In genomic region chr6:83750171-83750684, GRCm38 (mm10) we compare ENCODE assay signal across 9 mouse cellular contexts. TPM values are rescaled to one million over a fixed set of nuclear protein-coding genes. Genes with fewer than 3 reads are reported as not detected.
DNase-seq lines count a peak whose midpoint lies in the region; ATAC-seq and TF ChIP-seq lines count a peak whose summit lies in the region.
"Had no signal": no experiment of that assay in that cellular context is flagged by ENCODE, and none has a peak within 500 bp of the region (broad histone marks: within the 10 kb centered on the region; RNA-seq: fewer than 3 reads in every experiment).

No protein-coding gene starts in this region.

- H3K27ac ChIP-seq in embryonic facial prominence, embryonic 11.5 days (replicated peaks; ENCODE audit: low read depth, low read length) = no peak overlapping the region
- H3K27ac ChIP-seq in liver, adult 2 months (replicated peaks; ENCODE audit: insufficient read depth, low read depth, low read length) = no peak overlapping the region
- no peak overlapping the region for H3K27ac ChIP-seq in neural tube, embryonic 11.5 days (ENCODE audit: low read depth, low read length)

- H3K4me2 ChIP-seq in embryonic facial prominence, embryonic 11.5 days (ENCODE audit: low read depth, low read length) = no peak overlapping the region; the same call in 1 of the 2 replicates
- H3K4me2 ChIP-seq in neural tube, embryonic 11.5 days (ENCODE audit: low read depth) = no peak overlapping the region

- no peaks in the 10 kb centered on the region for H3K27me3 ChIP-seq in embryonic facial prominence, embryonic 11.5 days (ENCODE audit: control insufficient read depth, insufficient read depth, low read length)
- H3K27me3 ChIP-seq in liver, adult 2 months (ENCODE audit: control insufficient read depth, insufficient read depth, low read length) = no peaks in the 10 kb centered on the region
- H3K27me3 ChIP-seq in neural tube, embryonic 11.5 days (ENCODE audit: control insufficient read depth, insufficient read depth, low read length) = peaks cover 4% of the 10 kb centered on the region; the same call in 1 of the 2 replicates

- no peaks in the 10 kb centered on the region for H3K79me2 ChIP-seq in liver, adult 2 months (ENCODE audit: control insufficient read depth, insufficient read depth, low read length)

- H3K4me1 ChIP-seq in embryonic facial prominence, embryonic 11.5 days (ENCODE audit: control insufficient read depth, insufficient read depth, low read length) = no peaks in the 10 kb centered on the region
- no peaks in the 10 kb centered on the region; the same call in 1 of the 2 replicates for H3K4me1 ChIP-seq in liver, adult 2 months (ENCODE audit: control insufficient read depth, insufficient read depth, low read length)
- H3K4me1 ChIP-seq in neural tube, embryonic 11.5 days (ENCODE audit: control insufficient read depth, insufficient read depth, low read length) = no peaks in the 10 kb centered on the region

- TF ChIP-seq CTCF in liver, adult 2 months (IDR thresholded peaks at IDR 0.05; ENCODE audit: low read depth, low read length) = peak; percentile 67

- no peak for TF ChIP-seq POLR2A in liver, adult 2 months (IDR thresholded peaks at IDR 0.05; ENCODE audit: extremely low read depth, insufficient read depth, low read length)

- H3K4me3 ChIP-seq in embryonic facial prominence, embryonic 11.5 days (ENCODE audit: low read depth, low read length) = no peak overlapping the region
- H3K4me3 ChIP-seq in liver, adult 2 months (ENCODE audit: insufficient read depth, low read depth, low read length) = no peak overlapping the region
- H3K4me3 ChIP-seq in neural tube, embryonic 11.5 days (ENCODE audit: low read depth, low read length) = no peak overlapping the region

- peak; percentile 43 for DNase-seq in ovary, postnatal 10 days (ENCODE audit: low spot score)
- DNase-seq in ovary, adult 18-20 months (ENCODE audit: low spot score) = no peak
- peak; percentile 68 for DNase-seq in ZHBTc4 (ENCODE audit: low read depth, low spot score)
- DNase-seq in embryonic facial prominence, embryonic 11.5 days (ENCODE audit: low spot score) = peak; percentile 78
- DNase-seq in liver, adult 2 months (ENCODE audit: extremely low read depth, low read depth, low spot score) = peak; percentile 14
- DNase-seq in neural tube, embryonic 11.5 days (ENCODE audit: low spot score) = peak; percentile 70
- DNase-seq in urinary bladder, postnatal 36 days (ENCODE audit: low spot score in 2 of 2) = peak; percentile 26 to 30

- 0 out of 2 replicates have a peak overlapping the region, but pooled peaks have one; percentile 18 for H3K9ac ChIP-seq in embryonic facial prominence, embryonic 11.5 days (replicated peaks; ENCODE audit: low read length)
- H3K9ac ChIP-seq in liver, adult 2 months (ENCODE audit: low read depth, low read length) = no peak overlapping the region
- H3K9ac ChIP-seq in neural tube, embryonic 11.5 days (ENCODE audit: low read length) = no peak overlapping the region

- 8% methylated on average over 11 of the region's 11 CpGs for WGBS in embryonic facial prominence, embryonic 11.5 days
- WGBS in liver, adult 2 months = 11% methylated on average over 11 of the region's 11 CpGs
- WGBS in neural tube, embryonic 11.5 days = 10% methylated on average over 11 of the region's 11 CpGs

- H3K9me3 ChIP-seq in embryonic facial prominence, embryonic 11.5 days (replicated peaks; ENCODE audit: control insufficient read depth, low read length) = no peaks in the 10 kb centered on the region
- no peaks in the 10 kb centered on the region for H3K9me3 ChIP-seq in neural tube, embryonic 11.5 days (ENCODE audit: control insufficient read depth, low read length)

- no peak for ATAC-seq in embryonic facial prominence, embryonic 11.5 days (replicated peaks; ENCODE audit: insufficient number of reproducible peaks, low FRiP score, low TSS enrichment, low read depth)
- peak; percentile 57 to 71; a peak in 2 of 4 replicates for ATAC-seq in hematopoietic stem cell, adult 5-6 weeks (replicated peaks in 1 of 2; ENCODE audit: insufficient read depth in 1 of 2, low FRiP score in 2 of 2, low TSS enrichment in 1 of 2, low read depth in 1 of 2, poor library complexity in 2 of 2, severe bottlenecking in 2 of 2)
- no peak for ATAC-seq in neural tube, embryonic 11.5 days (ENCODE audit: insufficient read depth, low FRiP score, low TSS enrichment)

- H3K36me3 ChIP-seq in embryonic facial prominence, embryonic 11.5 days (replicated peaks; ENCODE audit: control insufficient read depth, insufficient read depth, low read depth, low read length) = no peaks in the 10 kb centered on the region
- H3K36me3 ChIP-seq in liver, adult 2 months (ENCODE audit: control insufficient read depth, insufficient read depth, low read length) = no peaks in the 10 kb centered on the region
- no peaks in the 10 kb centered on the region for H3K36me3 ChIP-seq in neural tube, embryonic 11.5 days (ENCODE audit: control insufficient read depth, insufficient read depth, low read length)

RNA-seq across cellular contexts. Expression of gene Atp6v1b1, which starts 7.4 kb away (rescaled TPM):
- polyA plus RNA-seq in embryonic facial prominence, embryonic 11.5 days (2014; fragmentation: Nextera tagmentation; extraction: Ambion mirVana) = 0.22 TPM in 1 of 2 replicates, not detected in the other
- total RNA-seq in hematopoietic stem cell, adult 5-6 weeks (2017) = not detected in 2 replicates
- total RNA-seq in liver, adult 2 months (2014; rRNA removed) = not detected in 2 replicates
- polyA plus RNA-seq in liver, adult 2 months (2012; rRNA removed) = not detected in 2 replicates
- polyA plus RNA-seq in neural tube, embryonic 11.5 days (2014; fragmentation: Nextera tagmentation; extraction: Ambion mirVana) = not detected in 2 replicates
- total RNA-seq: gastrocnemius, adult 8-10 months had no signal

RNA-seq across cellular contexts. Expression of gene Ankrd53, which starts 12.2 kb away (rescaled TPM):
- not detected in 2 replicates for polyA plus RNA-seq in embryonic facial prominence, embryonic 11.5 days (2014; fragmentation: Nextera tagmentation; extraction: Ambion mirVana)
- not detected in 2 replicates for total RNA-seq in hematopoietic stem cell, adult 5-6 weeks (2017)
- total RNA-seq in liver, adult 2 months (2014; rRNA removed) = not detected in 2 replicates
- polyA plus RNA-seq in liver, adult 2 months (2012; rRNA removed) = not detected in 2 replicates
- polyA plus RNA-seq in neural tube, embryonic 11.5 days (2014; fragmentation: Nextera tagmentation; extraction: Ambion mirVana) = 0.26 TPM in 1 of 2 replicates, not detected in the other
- total RNA-seq: gastrocnemius, adult 8-10 months had no signal

RNA-seq across cellular contexts. Expression of gene Tex261, which starts 25.4 kb away (rescaled TPM):
- polyA plus RNA-seq in embryonic facial prominence, embryonic 11.5 days (2014; fragmentation: Nextera tagmentation; extraction: Ambion mirVana) = 53.5 and 56.8 TPM in 2 replicates
- total RNA-seq in hematopoietic stem cell, adult 5-6 weeks (2017) = 22.6 and 23.0 TPM in 2 replicates
- 30.0 and 37.7 TPM in 2 replicates for total RNA-seq in liver, adult 2 months (2014; rRNA removed)
- 98.1 and 114 TPM in 2 replicates for polyA plus RNA-seq in liver, adult 2 months (2012; rRNA removed)
- 56.7 and 57.7 TPM in 2 replicates for polyA plus RNA-seq in neural tube, embryonic 11.5 days (2014; fragmentation: Nextera tagmentation; extraction: Ambion mirVana)

RNA-seq across cellular contexts. Expression of gene Vax2, which starts 39.2 kb away (rescaled TPM):
- polyA plus RNA-seq in embryonic facial prominence, embryonic 11.5 days (2014; fragmentation: Nextera tagmentation; extraction: Ambion mirVana) = 2.0 and 8.4 TPM in 2 replicates
- total RNA-seq in hematopoietic stem cell, adult 5-6 weeks (2017) = not detected in 2 replicates
- not detected in 2 replicates for total RNA-seq in liver, adult 2 months (2014; rRNA removed)
- not detected in 2 replicates for polyA plus RNA-seq in liver, adult 2 months (2012; rRNA removed)
- polyA plus RNA-seq in neural tube, embryonic 11.5 days (2014; fragmentation: Nextera tagmentation; extraction: Ambion mirVana) = not detected in 2 replicates
- total RNA-seq: gastrocnemius, adult 8-10 months had no signal

RNA-seq across cellular contexts. Expression of gene Nagk, which starts 44.6 kb away (rescaled TPM):
- polyA plus RNA-seq in embryonic facial prominence, embryonic 11.5 days (2014; fragmentation: Nextera tagmentation; extraction: Ambion mirVana) = 28.7 and 28.9 TPM in 2 replicates
- total RNA-seq in hematopoietic stem cell, adult 5-6 weeks (2017) = 9.1 and 18.4 TPM in 2 replicates
- total RNA-seq in liver, adult 2 months (2014; rRNA removed) = 20.9 and 26.3 TPM in 2 replicates
- 8.8 and 11.0 TPM in 2 replicates for polyA plus RNA-seq in liver, adult 2 months (2012; rRNA removed)
- 36.1 and 36.4 TPM in 2 replicates for polyA plus RNA-seq in neural tube, embryonic 11.5 days (2014; fragmentation: Nextera tagmentation; extraction: Ambion mirVana)

Comparison
In these comparisons a context has a peak if more than half of its experiments do, and no peak if none do; other contexts are left out.
1. ATAC-seq: peak in hematopoietic stem cell, adult 5-6 weeks (2 of 2); none in embryonic facial prominence, embryonic 11.5 days (single experiment) and neural tube, embryonic 11.5 days (single experiment).